Mouse (Mus musculus): ENCODE data around the gene 1810010D01Rik. TPM values are rescaled to one million over a fixed set of nuclear protein-coding genes. Genes with fewer than 3 reads are reported as not detected.

The 1810010D01Rik gene
- total RNA-seq, 1 experiment: 1.0 TPM

- TF ChIP-seq ZC3H11A (IDR thresholded peaks at IDR 0.05; ENCODE audit: borderline replicate concordance, low read depth, low read length): no peak
- TF ChIP-seq ZNF384 (IDR thresholded peaks at IDR 0.05; ENCODE audit: low read depth, low read length): no peak
- no peak for TF ChIP-seq MAFK (IDR thresholded peaks at IDR 0.05; ENCODE audit: insufficient read depth, low read depth, low read length)
- TF ChIP-seq CHD2 (IDR thresholded peaks at IDR 0.05; ENCODE audit: low read depth, low read length): no peak
- TF ChIP-seq HCFC1 (IDR thresholded peaks at IDR 0.05; ENCODE audit: borderline replicate concordance, insufficient read depth, low read length): no peak
- no peak overlapping the region for H3K4me3 ChIP-seq (ENCODE audit: insufficient read depth in 1 of 2, low read depth in 1 of 2, low read length in 2 of 2, poor library complexity in 1 of 2, severe bottlenecking in 1 of 2)
- no peak overlapping the region for H3K27ac ChIP-seq (ENCODE audit: insufficient read depth, low read depth, low read length, poor library complexity, severe bottlenecking)
- H3K36me3 ChIP-seq (ENCODE audit: control insufficient read depth, insufficient read depth, low read length, poor library complexity, severe bottlenecking): no peaks in the 10 kb centered on the region
- in situ Hi-C loops (cut with MboI; ENCODE audit: low sequenced_read_pairs in 2 of 2, unreplicated experiment in 2 of 2): no loop called here
- H3K9ac ChIP-seq (ENCODE audit: insufficient read depth, low read depth, low read length, poor library complexity, severe bottlenecking): no peak overlapping the region
- peaks cover 0 to 2% of the 10 kb centered on the region in 2 experiments; a peak in 1 of 4 replicates for H3K4me1 ChIP-seq (ENCODE audit: control insufficient read depth in 2 of 2, insufficient read depth in 2 of 2, low read length in 2 of 2, poor library complexity in 1 of 2)
- no peaks in the 10 kb centered on the region for H3K9me3 ChIP-seq (ENCODE audit: control insufficient read depth, insufficient read depth, low read depth, low read length)
- no peak for DNase-seq (ENCODE audit: low read depth, low spot score)
Measured at GRCm38 (mm10) chr7:145196340-145196739, 11.6 kb downstream of the 1810010D01Rik start.

- no peak for TF ChIP-seq ZC3H11A (IDR thresholded peaks at IDR 0.05; ENCODE audit: borderline replicate concordance, low read depth, low read length)
- TF ChIP-seq MAFK (IDR thresholded peaks at IDR 0.05; ENCODE audit: insufficient read depth, low read depth, low read length): no peak
- TF ChIP-seq CHD2 (IDR thresholded peaks at IDR 0.05; ENCODE audit: low read depth, low read length): no peak
- no peak for TF ChIP-seq HCFC1 (IDR thresholded peaks at IDR 0.05; ENCODE audit: borderline replicate concordance, insufficient read depth, low read length)
- no peak for TF ChIP-seq ZNF384 (IDR thresholded peaks at IDR 0.05; ENCODE audit: low read depth, low read length)
- no peak for DNase-seq (ENCODE audit: low read depth, low spot score)
- in situ Hi-C loops (cut with MboI; ENCODE audit: low sequenced_read_pairs in 2 of 2, unreplicated experiment in 2 of 2): no loop called here
- H3K27ac ChIP-seq (ENCODE audit: insufficient read depth, low read depth, low read length, poor library complexity, severe bottlenecking): no peak overlapping the region
- peaks cover 0 to 2% of the 10 kb centered on the region in 2 experiments; a peak in 1 of 4 replicates for H3K4me1 ChIP-seq (ENCODE audit: control insufficient read depth in 2 of 2, insufficient read depth in 2 of 2, low read length in 2 of 2, poor library complexity in 1 of 2)
- no peak overlapping the region for H3K9ac ChIP-seq (ENCODE audit: insufficient read depth, low read depth, low read length, poor library complexity, severe bottlenecking)
- H3K36me3 ChIP-seq (ENCODE audit: control insufficient read depth, insufficient read depth, low read length, poor library complexity, severe bottlenecking): no peaks in the 10 kb centered on the region
- no peaks in the 10 kb centered on the region for H3K9me3 ChIP-seq (ENCODE audit: control insufficient read depth, insufficient read depth, low read depth, low read length)
- H3K4me3 ChIP-seq (ENCODE audit: insufficient read depth in 1 of 2, low read depth in 1 of 2, low read length in 2 of 2, poor library complexity in 1 of 2, severe bottlenecking in 1 of 2): no peak overlapping the region
Measured at GRCm38 (mm10) chr7:145195186-145195927, 12.6 kb downstream of the 1810010D01Rik start.

- H3K4me1 ChIP-seq (ENCODE audit: control insufficient read depth in 2 of 2, insufficient read depth in 2 of 2, low read length in 2 of 2, poor library complexity in 1 of 2): peaks cover 0 to 2% of the 10 kb centered on the region in 2 experiments; a peak in 1 of 4 replicates
- no peak overlapping the region for H3K27ac ChIP-seq (ENCODE audit: insufficient read depth, low read depth, low read length, poor library complexity, severe bottlenecking)
- DNase-seq (ENCODE audit: low read depth, low spot score): no peak
- in situ Hi-C loops (cut with MboI; ENCODE audit: low sequenced_read_pairs in 2 of 2, unreplicated experiment in 2 of 2): no loop called here
- H3K9me3 ChIP-seq (ENCODE audit: control insufficient read depth, insufficient read depth, low read depth, low read length): no peaks in the 10 kb centered on the region
- H3K36me3 ChIP-seq (ENCODE audit: control insufficient read depth, insufficient read depth, low read length, poor library complexity, severe bottlenecking): no peaks in the 10 kb centered on the region
- H3K9ac ChIP-seq (ENCODE audit: insufficient read depth, low read depth, low read length, poor library complexity, severe bottlenecking): no peak overlapping the region
- H3K4me3 ChIP-seq (ENCODE audit: insufficient read depth in 1 of 2, low read depth in 1 of 2, low read length in 2 of 2, poor library complexity in 1 of 2, severe bottlenecking in 1 of 2): no peak overlapping the region
- no peak for TF ChIP-seq ZNF384 (IDR thresholded peaks at IDR 0.05; ENCODE audit: low read depth, low read length)
- no peak for TF ChIP-seq HCFC1 (IDR thresholded peaks at IDR 0.05; ENCODE audit: borderline replicate concordance, insufficient read depth, low read length)
Measured at GRCm38 (mm10) chr7:145194455-145195161, 13.3 kb downstream of the 1810010D01Rik start.

GRCm38 (mm10) chr7:145192836-145193235 is 15.1 kb downstream of the 1810010D01Rik start:
- Histone ChIP-seq H3K9ac (ENCODE audit: insufficient read depth, low read depth, low read length, poor library complexity, severe bottlenecking) (no peak overlapping the region), H3K36me3 (ENCODE audit: control insufficient read depth, insufficient read depth, low read length, poor library complexity, severe bottlenecking) (no peaks in the 10 kb centered on the region), H3K27ac (ENCODE audit: insufficient read depth, low read depth, low read length, poor library complexity, severe bottlenecking) (no peak overlapping the region), H3K9me3 (ENCODE audit: control insufficient read depth, insufficient read depth, low read depth, low read length) (no peaks in the 10 kb centered on the region), H3K4me1 (ENCODE audit: control insufficient read depth in 2 of 2, insufficient read depth in 2 of 2, low read length in 2 of 2, poor library complexity in 1 of 2) (0 out of 4 replicates have a peak, but pooled peaks cover 0 to 2% of the 10 kb centered on the region in 2 experiments), H3K4me3 (ENCODE audit: insufficient read depth in 1 of 2, low read depth in 1 of 2, low read length in 2 of 2, poor library complexity in 1 of 2, severe bottlenecking in 1 of 2) (no peak overlapping the region)
- DNase-seq (ENCODE audit: low read depth, low spot score): no peak
- in situ Hi-C loops (cut with MboI; ENCODE audit: low sequenced_read_pairs in 2 of 2, unreplicated experiment in 2 of 2): no loop called here
- TF ChIP-seq HCFC1 (IDR thresholded peaks at IDR 0.05; ENCODE audit: borderline replicate concordance, insufficient read depth, low read length) (no peak), ZNF384 (IDR thresholded peaks at IDR 0.05; ENCODE audit: low read depth, low read length) (no peak), ZC3H11A (IDR thresholded peaks at IDR 0.05; ENCODE audit: borderline replicate concordance, low read depth, low read length) (no peak), CHD2 (IDR thresholded peaks at IDR 0.05; ENCODE audit: low read depth, low read length) (no peak), MAFK (IDR thresholded peaks at IDR 0.05; ENCODE audit: insufficient read depth, low read depth, low read length) (no peak)

Data from ES-E14 (cell line).